Mouse (Mus musculus) monocyte, adult 5-6 weeks (primary cell): ENCODE results near the gene Nxt1. TPM values are rescaled to one million over a fixed set of nuclear protein-coding genes. Genes with fewer than 3 reads are reported as not detected.
A peak's percentile ranks its signal among the peaks of the same experiment; 100 is the strongest.

Experiments
- ATAC-seq: fragments of 153-309, 156-312 bp; replicated peaks from 2 replicates; pipeline ENCODE4 v1.8.0; 2017; ENCODE audit warnings: mild to moderate bottlenecking; ENCODE audit not compliant: low TSS enrichment, insufficient number of reproducible peaks, severe bottlenecking, poor library complexity, low FRiP score
- total RNA-seq: library from RNA; stranded (forward); fragments of 200-1000, 200-491, 200-594 nt; gene quantifications from 3 replicates; pipeline ENCODE4 v1.2.3, GENCODE M21; 2017

Gene Nxt1
- total RNA-seq, 1 experiment from 2014 or later: 17.6 TPM

DNA sequence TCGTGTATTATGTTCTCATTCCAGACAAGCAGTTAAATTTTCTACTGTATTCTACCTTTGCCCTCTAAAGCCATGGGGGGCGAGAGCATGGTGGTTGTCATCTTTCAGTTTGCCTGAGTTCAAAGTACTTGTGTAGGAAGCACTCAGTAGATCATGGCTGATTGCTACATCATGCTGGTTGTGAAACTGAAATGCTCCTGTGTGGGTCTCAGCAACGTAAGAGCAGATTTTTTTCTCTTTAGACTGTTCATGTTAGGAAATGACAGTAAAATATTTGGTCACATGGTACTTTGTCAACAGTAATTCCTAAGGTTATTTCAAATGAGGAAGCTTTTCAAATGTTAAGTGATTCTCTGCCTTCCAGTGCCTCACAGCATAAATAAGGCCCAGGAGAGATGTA, 13.3 kb downstream of the Nxt1 start:
- ATAC-seq: peak; percentile 56

- ATAC-seq: no peak
Measured at GRCm38 (mm10) chr2:148686862-148687261, 14.5 kb downstream of the Nxt1 start.

DNA sequence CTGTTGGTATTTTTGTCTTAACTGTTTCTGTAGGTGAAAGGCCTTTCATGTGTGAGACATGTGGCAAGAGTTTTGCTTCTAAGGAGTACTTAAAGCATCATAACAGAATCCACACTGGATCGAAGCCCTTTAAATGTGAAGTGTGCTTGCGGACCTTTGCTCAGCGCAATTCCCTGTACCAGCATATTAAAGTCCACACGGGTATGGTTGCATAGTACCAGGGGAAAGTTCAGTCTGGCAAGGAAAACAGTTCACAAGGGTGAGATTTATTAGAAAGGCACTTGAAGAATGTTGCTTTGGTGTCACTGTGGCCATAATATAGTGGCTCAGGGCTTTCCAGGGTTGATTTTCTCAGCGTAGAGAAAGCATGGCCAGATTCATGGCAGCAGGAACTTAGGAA, 15.6 kb downstream of the Nxt1 start:
- no peak for ATAC-seq

DNA sequence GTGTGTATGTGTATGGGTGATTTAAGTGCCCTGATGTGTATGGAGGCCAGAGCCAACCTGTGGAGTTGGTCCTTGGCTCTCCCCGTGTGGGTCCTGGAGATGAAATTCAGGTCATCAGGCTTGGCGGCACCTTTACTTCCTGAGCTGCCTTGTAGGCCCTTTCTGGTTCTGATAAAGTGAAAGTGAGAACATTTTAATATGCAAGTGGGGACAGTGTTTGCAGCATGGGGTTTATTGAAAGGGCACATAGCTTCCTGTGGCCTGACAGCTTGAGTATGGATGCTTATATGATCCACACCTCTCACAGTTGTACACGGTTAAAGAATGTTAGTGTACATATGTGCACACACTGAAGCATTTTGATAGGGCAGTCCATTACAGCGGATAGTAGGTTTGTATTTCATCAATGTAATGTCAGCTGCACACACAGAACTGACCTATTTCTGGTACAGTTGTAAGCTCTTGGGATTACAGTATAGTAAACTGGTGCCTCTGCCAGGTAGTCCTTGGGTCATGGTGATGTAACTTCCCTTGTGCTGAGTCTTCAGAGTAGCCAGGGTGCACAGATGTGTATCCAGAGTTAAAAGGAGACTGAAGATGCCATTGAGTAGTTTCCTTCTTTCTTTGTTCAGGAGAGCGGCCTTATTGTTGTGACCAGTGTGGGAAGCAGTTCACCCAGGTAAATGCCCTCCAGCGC, 17.2 kb downstream of the Nxt1 start:
- ATAC-seq: no peak

DNA sequence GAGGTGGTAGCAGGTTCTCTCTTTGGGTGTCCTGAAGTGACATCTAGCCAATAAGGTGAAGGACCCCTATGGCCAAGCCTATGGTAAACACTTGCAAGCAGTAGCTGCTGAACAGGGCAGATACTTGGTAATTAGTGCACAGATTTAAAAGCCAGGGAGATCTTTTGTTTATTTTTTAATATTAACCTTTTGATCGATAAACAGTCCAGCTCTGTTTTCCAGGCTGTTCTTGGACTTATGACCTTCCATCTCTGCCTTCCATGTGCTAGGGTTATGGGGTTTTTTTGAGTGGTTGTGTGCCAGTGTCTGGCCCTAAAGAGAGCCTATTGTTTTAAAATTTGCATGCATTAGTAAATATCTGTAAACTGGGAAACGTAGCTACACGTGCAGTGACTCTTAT, 17.9 kb downstream of the Nxt1 start:
- ATAC-seq: no peak

DNA sequence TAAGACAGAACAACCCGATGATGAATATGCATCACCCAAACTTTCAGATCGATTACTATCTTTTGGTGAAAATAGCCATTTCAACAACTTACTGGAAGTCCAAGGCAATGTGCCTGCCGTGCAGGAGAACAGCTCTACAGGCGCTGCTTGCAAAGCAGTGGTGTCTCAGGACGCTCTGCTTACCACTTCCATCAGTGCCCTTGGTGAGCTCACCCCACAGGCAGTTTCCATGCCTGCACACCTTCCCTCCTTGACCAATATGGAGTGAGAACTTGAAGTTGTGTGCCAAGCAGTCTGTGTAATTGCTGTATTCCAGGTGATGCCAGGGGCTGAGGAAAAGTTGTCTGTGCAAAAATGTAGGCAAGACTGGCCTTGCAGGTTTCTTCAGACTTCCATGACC, 18.4 kb downstream of the Nxt1 start:
- no peak for ATAC-seq

DNA sequence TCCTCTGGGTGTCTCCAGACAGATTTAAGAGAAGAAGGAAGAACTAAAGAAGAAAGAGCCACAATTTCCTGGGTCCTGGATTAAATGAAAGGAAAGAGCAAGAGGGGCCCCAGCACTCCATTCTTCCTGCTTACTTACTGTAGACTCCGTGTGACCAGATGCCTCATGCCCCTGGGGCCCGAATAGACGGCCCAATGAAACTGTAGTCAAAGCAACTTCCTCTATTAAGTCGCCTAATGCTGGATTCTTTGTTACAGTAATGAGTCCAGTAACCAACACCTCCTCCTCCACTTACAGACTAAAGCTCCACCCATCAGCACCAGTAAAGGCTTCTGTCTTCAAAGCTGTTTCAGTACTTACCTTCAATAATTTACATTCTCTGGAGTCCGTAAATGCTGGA, 26.2 kb downstream of the Nxt1 start:
- ATAC-seq: 0 out of 2 replicates have a peak, but pooled peaks have one; percentile 42

- no peak for ATAC-seq
Measured at GRCm38 (mm10) chr2:148706409-148707201, 34.2 kb downstream of the Nxt1 start.

DNA sequence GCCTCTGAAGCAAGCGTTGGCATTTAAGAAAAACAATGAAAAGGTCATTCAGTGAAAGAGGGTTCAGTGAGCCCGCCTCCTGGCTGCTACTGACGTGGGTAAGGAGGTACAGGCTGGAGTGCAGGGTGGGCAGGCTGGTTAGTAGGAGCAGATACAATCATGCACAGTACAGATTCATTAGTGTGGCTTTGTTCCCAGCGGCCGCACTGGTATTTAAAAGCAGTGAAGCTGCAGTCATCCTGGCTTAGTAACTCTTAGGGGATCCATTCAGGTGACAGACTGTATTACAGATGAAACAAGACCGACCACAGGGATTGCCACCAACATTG, 34.8 kb downstream of the Nxt1 start:
- ATAC-seq: no peak

- ATAC-seq: no peak
Measured at GRCm38 (mm10) chr2:148712326-148712725, 39.9 kb downstream of the Nxt1 start.

- ATAC-seq: no peak
Measured at GRCm38 (mm10) chr2:148717072-148717471, 44.7 kb downstream of the Nxt1 start.

- no peak for ATAC-seq
Measured at GRCm38 (mm10) chr2:148719271-148719995, 47.0 kb downstream of the Nxt1 start.

Other genes starting within 250 kb of the Nxt1 start
- 4.8 to 5.9 TPM (median 4.9 TPM) in 3 replicates for gene Cd93, start 229.0 kb upstream of the Nxt1 start, total RNA-seq
- gene Gzf1, start 8.4 kb downstream of the Nxt1 start, total RNA-seq: 24.9 to 31.9 TPM (median 29.6 TPM) in 3 replicates
- gene Napb, start 59.9 kb downstream of the Nxt1 start, total RNA-seq: 0.32 to 0.78 TPM (median 0.57 TPM) in 3 replicates
- gene Cstl1, start 77.8 kb downstream of the Nxt1 start, total RNA-seq: not detected in 3 replicates
- gene Cst11, start 98.9 kb downstream of the Nxt1 start, total RNA-seq: not detected in 3 replicates
- gene 8030411F24Rik, start 109.4 kb downstream of the Nxt1 start, total RNA-seq: not detected in 3 replicates
- gene Cst12, start 116.8 kb downstream of the Nxt1 start, total RNA-seq: not detected in 3 replicates
- 0.87 TPM in 1 of 3 replicates, not detected in the others for gene Cst8, start 126.2 kb downstream of the Nxt1 start, total RNA-seq
- gene Cst13, start 147.5 kb downstream of the Nxt1 start, total RNA-seq: 1.6 TPM in 1 of 3 replicates, not detected in the others
- gene Cst9, start 162.5 kb downstream of the Nxt1 start, total RNA-seq: not detected in 3 replicates
- not detected in 3 replicates for gene 9230104L09Rik, start 192.4 kb downstream of the Nxt1 start, total RNA-seq
- 977 to 1,560 TPM (median 1,517 TPM) in 3 replicates for gene Cst3, start 203.1 kb downstream of the Nxt1 start, total RNA-seq